Mouse (Mus musculus): ENCODE measurements around the gene Slc25a26. TPM values are rescaled to one million over a fixed set of nuclear protein-coding genes. Genes with fewer than 3 reads are reported as not detected.

Slc25a26 gene
- polyA plus RNA-seq, 1 experiment: 10.5 TPM

DNA sequence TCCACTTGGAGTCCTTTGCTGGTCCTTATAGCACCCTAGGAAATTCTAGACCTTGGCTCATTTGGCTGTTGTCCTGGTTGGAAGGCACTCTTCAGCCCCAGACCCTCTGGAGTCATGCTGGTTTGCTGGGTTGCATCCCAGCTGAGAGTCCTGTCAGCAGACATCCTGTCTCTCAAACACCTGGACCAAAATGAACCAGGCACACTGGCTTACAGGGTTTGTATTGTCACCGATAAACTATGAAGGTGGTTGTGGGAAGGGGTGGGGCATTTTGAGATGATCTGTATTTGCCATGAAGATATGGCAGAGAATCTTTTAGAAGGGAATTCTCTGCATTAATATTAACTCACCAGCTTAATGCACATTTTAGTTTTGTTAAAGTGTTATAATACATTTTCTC lies 60.8 kb downstream of the Slc25a26 start:
- no peaks in the 10 kb centered on the region for H3K9me3 ChIP-seq (replicated peaks; ENCODE audit: control insufficient read depth, insufficient read depth, low read length, poor library complexity, severe bottlenecking)
- H3K27ac ChIP-seq (ENCODE audit: insufficient read depth, low read length): no peak overlapping the region
- no peak overlapping the region for H3K9ac ChIP-seq (ENCODE audit: low read depth, poor library complexity, severe bottlenecking)
- TF ChIP-seq POLR2A (IDR thresholded peaks at IDR 0.05; ENCODE audit: insufficient read depth, low read length) (no peak), EP300 (IDR thresholded peaks at IDR 0.05; ENCODE audit: insufficient read depth, low read depth, low read length) (no peak), CTCF (IDR thresholded peaks at IDR 0.05; ENCODE audit: low read depth, low read length) (no peak)
- no peaks in the 10 kb centered on the region for H3K4me1 ChIP-seq (ENCODE audit: control insufficient read depth, insufficient read depth, low read length)
- H3K36me3 ChIP-seq (ENCODE audit: control insufficient read depth, insufficient read depth, low read length, poor library complexity, severe bottlenecking): no peaks in the 10 kb centered on the region
- H3K27me3 ChIP-seq (ENCODE audit: control insufficient read depth, insufficient read depth, low read length, poor library complexity, severe bottlenecking): no peaks in the 10 kb centered on the region
- no peak overlapping the region for H3K4me3 ChIP-seq (ENCODE audit: low read depth, low read length)

GRCm38 (mm10) chr6:94561346-94561745 lies 61.2 kb downstream of the Slc25a26 start:
- no peak for TF ChIP-seq CTCF (IDR thresholded peaks at IDR 0.05; ENCODE audit: low read depth, low read length)
- TF ChIP-seq POLR2A (IDR thresholded peaks at IDR 0.05; ENCODE audit: insufficient read depth, low read length): no peak
- no peak for TF ChIP-seq EP300 (IDR thresholded peaks at IDR 0.05; ENCODE audit: insufficient read depth, low read depth, low read length)

DNA sequence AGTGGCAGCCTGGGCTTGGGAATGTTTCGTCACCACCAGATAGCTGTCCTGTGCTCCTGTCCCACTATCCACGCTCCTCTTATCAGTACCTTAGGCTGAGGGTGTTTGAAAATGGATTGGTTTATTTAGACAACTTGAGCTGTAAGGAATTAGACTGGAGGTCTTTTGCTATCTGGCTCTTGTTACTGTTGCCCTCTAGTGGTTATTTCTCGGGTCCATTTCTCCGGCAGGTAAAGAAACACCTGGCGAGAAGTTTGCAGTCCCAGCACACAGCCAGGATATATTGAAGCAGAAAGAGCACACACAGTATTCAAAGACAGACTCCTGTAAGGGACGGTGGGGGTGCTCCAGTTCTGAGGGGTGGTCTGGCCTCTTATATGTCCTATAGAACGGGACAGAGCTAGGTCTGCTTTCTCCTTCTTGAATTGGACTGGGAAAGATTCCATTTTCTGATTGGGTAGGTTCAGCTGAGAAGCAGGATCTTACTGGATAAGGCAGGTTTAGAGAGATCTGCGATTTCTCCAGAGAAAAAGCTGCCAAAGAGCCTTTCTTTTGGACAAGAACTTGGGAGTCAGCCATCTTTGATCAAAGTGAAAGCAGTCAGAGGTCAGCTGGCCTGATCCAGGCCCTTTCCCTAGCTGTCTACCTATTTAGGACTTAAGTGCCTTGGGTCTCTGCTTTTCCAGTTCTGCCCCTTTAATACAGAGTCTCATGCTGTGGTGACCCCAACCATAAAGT lies 63.2 kb downstream of the Slc25a26 start:
- H3K27me3 ChIP-seq (ENCODE audit: control insufficient read depth, insufficient read depth, low read length, poor library complexity, severe bottlenecking): no peaks in the 10 kb centered on the region
- no peaks in the 10 kb centered on the region for H3K4me1 ChIP-seq (ENCODE audit: control insufficient read depth, insufficient read depth, low read length)
- no peaks in the 10 kb centered on the region for H3K36me3 ChIP-seq (ENCODE audit: control insufficient read depth, insufficient read depth, low read length, poor library complexity, severe bottlenecking)
- no peak overlapping the region for H3K4me3 ChIP-seq (ENCODE audit: low read depth, low read length)
- no peak for TF ChIP-seq POLR2A (IDR thresholded peaks at IDR 0.05; ENCODE audit: insufficient read depth, low read length)
- TF ChIP-seq CTCF (IDR thresholded peaks at IDR 0.05; ENCODE audit: low read depth, low read length): peak; percentile 11
- TF ChIP-seq EP300 (IDR thresholded peaks at IDR 0.05; ENCODE audit: insufficient read depth, low read depth, low read length): no peak
- no peak overlapping the region for H3K27ac ChIP-seq (ENCODE audit: insufficient read depth, low read length)
- no peaks in the 10 kb centered on the region for H3K9me3 ChIP-seq (replicated peaks; ENCODE audit: control insufficient read depth, insufficient read depth, low read length, poor library complexity, severe bottlenecking)
- no peak overlapping the region for H3K9ac ChIP-seq (ENCODE audit: low read depth, poor library complexity, severe bottlenecking)

More at GRCm38 (mm10) chr6:94561346-94561745, 61.2 kb downstream of the Slc25a26 start:
- H3K9ac ChIP-seq (ENCODE audit: low read depth, poor library complexity, severe bottlenecking): no peak overlapping the region
- no peak overlapping the region for H3K27ac ChIP-seq (ENCODE audit: insufficient read depth, low read length)
- H3K36me3 ChIP-seq (ENCODE audit: control insufficient read depth, insufficient read depth, low read length, poor library complexity, severe bottlenecking): no peaks in the 10 kb centered on the region
- no peaks in the 10 kb centered on the region for H3K9me3 ChIP-seq (replicated peaks; ENCODE audit: control insufficient read depth, insufficient read depth, low read length, poor library complexity, severe bottlenecking)
- H3K4me1 ChIP-seq (ENCODE audit: control insufficient read depth, insufficient read depth, low read length): no peaks in the 10 kb centered on the region
- H3K27me3 ChIP-seq (ENCODE audit: control insufficient read depth, insufficient read depth, low read length, poor library complexity, severe bottlenecking): no peaks in the 10 kb centered on the region
- no peak overlapping the region for H3K4me3 ChIP-seq (ENCODE audit: low read depth, low read length)

DNA sequence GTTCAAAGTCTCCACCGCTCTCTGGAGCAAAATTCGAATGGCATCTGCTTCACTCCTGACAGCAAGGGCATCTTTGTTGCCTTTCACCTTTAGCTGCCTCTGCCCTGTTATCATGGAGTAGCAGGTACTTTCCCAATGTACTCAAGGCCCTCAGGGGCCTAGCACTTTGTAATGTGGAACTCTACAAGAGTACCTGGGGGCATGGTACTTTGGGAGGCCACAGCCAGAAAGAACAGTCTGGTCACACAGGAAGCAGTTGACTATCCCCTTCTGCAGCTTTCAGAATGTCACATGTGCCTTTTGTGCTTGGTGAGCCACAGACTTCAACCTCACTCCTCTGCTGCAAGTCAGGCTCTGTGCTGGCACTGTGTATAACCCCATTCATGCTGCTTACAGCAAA lies 65.6 kb downstream of the Slc25a26 start:
- Histone ChIP-seq H3K27ac (ENCODE audit: insufficient read depth, low read length) (no peak overlapping the region), H3K4me1 (ENCODE audit: control insufficient read depth, insufficient read depth, low read length) (no peaks in the 10 kb centered on the region), H3K36me3 (ENCODE audit: control insufficient read depth, insufficient read depth, low read length, poor library complexity, severe bottlenecking) (no peaks in the 10 kb centered on the region), H3K9ac (ENCODE audit: low read depth, poor library complexity, severe bottlenecking) (no peak overlapping the region), H3K4me3 (ENCODE audit: low read depth, low read length) (no peak overlapping the region), H3K9me3 (replicated peaks; ENCODE audit: control insufficient read depth, insufficient read depth, low read length, poor library complexity, severe bottlenecking) (no peaks in the 10 kb centered on the region), H3K27me3 (ENCODE audit: control insufficient read depth, insufficient read depth, low read length, poor library complexity, severe bottlenecking) (no peaks in the 10 kb centered on the region)
- no peak for TF ChIP-seq POLR2A (IDR thresholded peaks at IDR 0.05; ENCODE audit: insufficient read depth, low read length)
- no peak for TF ChIP-seq EP300 (IDR thresholded peaks at IDR 0.05; ENCODE audit: insufficient read depth, low read depth, low read length)
- TF ChIP-seq CTCF (IDR thresholded peaks at IDR 0.05; ENCODE audit: low read depth, low read length): no peak

GRCm38 (mm10) chr6:94568040-94568439 lies 67.9 kb downstream of the Slc25a26 start:
- no peak overlapping the region for H3K27ac ChIP-seq (ENCODE audit: insufficient read depth, low read length)
- no peaks in the 10 kb centered on the region for H3K9me3 ChIP-seq (replicated peaks; ENCODE audit: control insufficient read depth, insufficient read depth, low read length, poor library complexity, severe bottlenecking)
- TF ChIP-seq EP300 (IDR thresholded peaks at IDR 0.05; ENCODE audit: insufficient read depth, low read depth, low read length): no peak
- no peak for TF ChIP-seq CTCF (IDR thresholded peaks at IDR 0.05; ENCODE audit: low read depth, low read length)
- TF ChIP-seq POLR2A (IDR thresholded peaks at IDR 0.05; ENCODE audit: insufficient read depth, low read length): no peak
- no peak overlapping the region for H3K9ac ChIP-seq (ENCODE audit: low read depth, poor library complexity, severe bottlenecking)
- no peaks in the 10 kb centered on the region for H3K36me3 ChIP-seq (ENCODE audit: control insufficient read depth, insufficient read depth, low read length, poor library complexity, severe bottlenecking)
- no peak overlapping the region for H3K4me3 ChIP-seq (ENCODE audit: low read depth, low read length)
- no peaks in the 10 kb centered on the region for H3K27me3 ChIP-seq (ENCODE audit: control insufficient read depth, insufficient read depth, low read length, poor library complexity, severe bottlenecking)
- H3K4me1 ChIP-seq (ENCODE audit: control insufficient read depth, insufficient read depth, low read length): no peaks in the 10 kb centered on the region

GRCm38 (mm10) chr6:94575526-94576166 lies 75.5 kb downstream of the Slc25a26 start:
- H3K9ac ChIP-seq (ENCODE audit: low read depth, poor library complexity, severe bottlenecking): no peak overlapping the region
- no peak overlapping the region for H3K4me3 ChIP-seq (ENCODE audit: low read depth, low read length)
- H3K36me3 ChIP-seq (ENCODE audit: control insufficient read depth, insufficient read depth, low read length, poor library complexity, severe bottlenecking): no peaks in the 10 kb centered on the region
- H3K27me3 ChIP-seq (ENCODE audit: control insufficient read depth, insufficient read depth, low read length, poor library complexity, severe bottlenecking): no peaks in the 10 kb centered on the region
- H3K27ac ChIP-seq (ENCODE audit: insufficient read depth, low read length): no peak overlapping the region
- TF ChIP-seq CTCF (IDR thresholded peaks at IDR 0.05; ENCODE audit: low read depth, low read length) (no peak), EP300 (IDR thresholded peaks at IDR 0.05; ENCODE audit: insufficient read depth, low read depth, low read length) (no peak)
- no peaks in the 10 kb centered on the region for H3K9me3 ChIP-seq (replicated peaks; ENCODE audit: control insufficient read depth, insufficient read depth, low read length, poor library complexity, severe bottlenecking)
- no peaks in the 10 kb centered on the region for H3K4me1 ChIP-seq (ENCODE audit: control insufficient read depth, insufficient read depth, low read length)

Measured in ES-Bruce4 (cell line).